Mouse (Mus musculus) CH12.LX (cell line): ENCODE measurements at regions not wholly inside any gene's neighbourhood (a gene's known extent, or its start where the extent isn't known, plus 50 kb on each side); places are given as distances from the start of the nearest gene placed in this dataset.

Experiments
- DNase-seq: peaks from one replicate; pipeline ENCODE4 v3.0.0-alpha.2; 2013; ENCODE audit errors: extremely low read depth
- H3K27ac ChIP-seq: 2 replicates; pipeline ENCODE4 v1.5.1; 2012; ENCODE audit warnings: low read depth, mild to moderate bottlenecking, control low read depth, moderate library complexity; ENCODE audit not compliant: insufficient read depth
- H3K27me3 ChIP-seq: replicated peaks from 2 replicates; pipeline ENCODE3; 2012; ENCODE audit warnings: inconsistent platforms
- H3K36me3 ChIP-seq, 2 experiments: replicated peaks in 1 of 2; 2 replicates each; pipeline versions ENCODE3 to v1.6.1; 2012; ENCODE audit warnings: inconsistent platforms in 1 of 2, low read length in 1 of 2, mild to moderate bottlenecking in 1 of 2, mixed read lengths in 1 of 2, moderate library complexity in 1 of 2; ENCODE audit not compliant: control insufficient read depth in 1 of 2, insufficient read depth in 1 of 2
- H3K4me1 ChIP-seq, 2 experiments: 2 replicates each; pipeline ENCODE4 v1.6.1; 2012; ENCODE audit warnings: inconsistent platforms in 1 of 2, moderate library complexity in 1 of 2; ENCODE audit not compliant: insufficient read depth in 2 of 2, control insufficient read depth in 1 of 2
- H3K4me2 ChIP-seq: 2 replicates; pipeline ENCODE4 v1.6.1; 2012; ENCODE audit warnings: low read depth, mild to moderate bottlenecking, control low read depth; ENCODE audit not compliant: poor library complexity, insufficient read depth, severe bottlenecking
- H3K4me3 ChIP-seq, 3 experiments: fragments of 150-350 bp in 1 of 3; sonication (generic) in 1 of 3; replicated peaks in 1 of 3; 2 replicates each; pipeline versions ENCODE3 to v1.5.1; 2011 to 2012; ENCODE audit warnings: low read depth in 2 of 3, low read length in 2 of 3, mild to moderate bottlenecking in 2 of 3, moderate library complexity in 2 of 3, control low read depth in 1 of 3, improper control_type of control experiment in 1 of 3, inconsistent platforms in 1 of 3, mixed read lengths in 1 of 3; ENCODE audit not compliant: poor library complexity in 1 of 3
- H3K79me2 ChIP-seq: replicated peaks from 2 replicates; pipeline ENCODE4 v1.6.1; 2012; ENCODE audit warnings: mild to moderate bottlenecking, moderate library complexity; ENCODE audit not compliant: control insufficient read depth, poor library complexity, insufficient read depth, severe bottlenecking; ENCODE audit errors: extremely low read depth
- H3K9ac ChIP-seq: 2 replicates; pipeline ENCODE4 v1.6.1; 2012; ENCODE audit warnings: low read depth, mild to moderate bottlenecking, control low read depth, moderate library complexity; ENCODE audit not compliant: insufficient read depth
- H3K9me3 ChIP-seq: replicated peaks from 2 replicates; pipeline ENCODE3; 2012; ENCODE audit warnings: low read length, inconsistent platforms, mixed read lengths
- BHLHE40 ChIP-seq: IDR thresholded peaks from 2 replicates; pipeline ENCODE4 v1.6.1; 2011; ENCODE audit warnings: mild to moderate bottlenecking, low read depth, low read length, improper control_type of control experiment
- CHD1 ChIP-seq: IDR thresholded peaks from 2 replicates; pipeline ENCODE4 v1.6.1; 2012; ENCODE audit warnings: low read depth, low read length, improper control_type of control experiment, inconsistent platforms
- CTCF ChIP-seq, 2 experiments: IDR thresholded peaks in 1 of 2; conservative IDR thresholded peaks in 1 of 2; 2 replicates each; pipeline ENCODE4 v1.5.1; 2011 to 2012; ENCODE audit warnings: low read depth in 2 of 2, low read length in 2 of 2, improper control_type of control experiment in 1 of 2, inconsistent platforms in 1 of 2, mild to moderate bottlenecking in 1 of 2, moderate library complexity in 1 of 2
- E2F4 ChIP-seq: IDR thresholded peaks from 2 replicates; pipeline ENCODE4 v1.6.1; 2011; ENCODE audit warnings: low read depth, low read length, improper control_type of control experiment; ENCODE audit not compliant: insufficient replicate concordance
- ELF1 ChIP-seq: IDR thresholded peaks from 2 replicates; pipeline ENCODE4 v1.6.1; 2014; ENCODE audit warnings: low read depth, mild to moderate bottlenecking, inconsistent platforms, low read length, improper control_type of control experiment
- EP300 ChIP-seq: IDR thresholded peaks from 2 replicates; pipeline ENCODE4 v1.6.1; 2011; ENCODE audit warnings: low read length, improper control_type of control experiment
- GABPA ChIP-seq: IDR thresholded peaks from 2 replicates; pipeline ENCODE4 v1.6.1; 2012; ENCODE audit warnings: low read depth, low read length, improper control_type of control experiment, inconsistent platforms; ENCODE audit not compliant: insufficient replicate concordance
- JUND ChIP-seq: conservative IDR thresholded peaks from 2 replicates; pipeline ENCODE4 v1.6.1; 2011; ENCODE audit warnings: low read depth, low read length, improper control_type of control experiment
- KAT2A ChIP-seq: IDR thresholded peaks from 2 replicates; pipeline ENCODE4 v1.6.1; 2012; ENCODE audit warnings: low read length, improper control_type of control experiment, inconsistent platforms; ENCODE audit not compliant: insufficient replicate concordance
- MAFK ChIP-seq: IDR thresholded peaks from 2 replicates; pipeline ENCODE4 v1.6.1; 2011; ENCODE audit warnings: low read length, improper control_type of control experiment; ENCODE audit not compliant: insufficient replicate concordance
- MAZ ChIP-seq: IDR thresholded peaks from 2 replicates; pipeline ENCODE4 v1.6.1; 2012; ENCODE audit warnings: low read depth, mild to moderate bottlenecking, inconsistent platforms, low read length, improper control_type of control experiment, moderate library complexity
- MEF2A ChIP-seq: IDR thresholded peaks from 2 replicates; pipeline ENCODE4 v1.6.1; 2014; ENCODE audit warnings: low read depth, mild to moderate bottlenecking, inconsistent platforms, low read length, improper control_type of control experiment, borderline replicate concordance
- MYC ChIP-seq: IDR thresholded peaks from 2 replicates; pipeline ENCODE4 v1.6.1; 2011; ENCODE audit warnings: low read depth, mild to moderate bottlenecking, improper control_type of control experiment, low read length
- NELFE ChIP-seq: IDR thresholded peaks from 2 replicates; pipeline ENCODE4 v1.6.1; 2011; ENCODE audit warnings: low read depth, low read length, improper control_type of control experiment
- NRF1 ChIP-seq: IDR thresholded peaks from 2 replicates; pipeline ENCODE4 v1.6.1; 2014; ENCODE audit warnings: low read depth, mild to moderate bottlenecking, inconsistent platforms, low read length, improper control_type of control experiment, moderate library complexity
- PAX5 ChIP-seq: IDR thresholded peaks from 2 replicates; pipeline ENCODE4 v1.6.1; 2012; ENCODE audit warnings: low read length, inconsistent platforms, mixed read lengths
- POLR2A ChIP-seq: IDR thresholded peaks from 2 replicates; pipeline ENCODE4 v1.6.1; 2011; ENCODE audit warnings: low read depth, mild to moderate bottlenecking, improper control_type of control experiment, low read length
- POLR2AphosphoS2 ChIP-seq: IDR thresholded peaks from 2 replicates; pipeline ENCODE4 v1.6.1; 2011; ENCODE audit warnings: low read depth, low read length, improper control_type of control experiment
- RAD21 ChIP-seq: IDR thresholded peaks from 2 replicates; pipeline ENCODE4 v1.6.1; 2011; ENCODE audit warnings: low read depth, mild to moderate bottlenecking, low read length, improper control_type of control experiment, moderate library complexity
- SIN3A ChIP-seq: IDR thresholded peaks from 2 replicates; pipeline ENCODE4 v1.6.1; 2012; ENCODE audit warnings: low read length, improper control_type of control experiment, inconsistent platforms
- SMC3 ChIP-seq: IDR thresholded peaks from 2 replicates; pipeline ENCODE4 v1.6.1; 2011; ENCODE audit warnings: low read depth, low read length, improper control_type of control experiment
- TBP ChIP-seq: conservative IDR thresholded peaks from 2 replicates; pipeline ENCODE4 v1.6.1; 2011; ENCODE audit warnings: low read depth, low read length, improper control_type of control experiment
- TCF12 ChIP-seq: IDR thresholded peaks from 2 replicates; pipeline ENCODE4 v1.6.1; 2014; ENCODE audit warnings: low read depth, mild to moderate bottlenecking, inconsistent platforms, low read length, improper control_type of control experiment
- ZKSCAN1 ChIP-seq: IDR thresholded peaks from 2 replicates; pipeline ENCODE4 v1.6.1; 2012; ENCODE audit warnings: low read depth, inconsistent platforms, low read length, improper control_type of control experiment, borderline replicate concordance
- ZNF384 ChIP-seq: IDR thresholded peaks from 2 replicates; pipeline ENCODE4 v1.6.1; 2012; ENCODE audit warnings: low read depth, low read length, improper control_type of control experiment, inconsistent platforms
- dilution Hi-C: fragments of 300-500 bp; cut with MboI; formaldehyde crosslinking; loops from 2 replicates; pipeline ENCODE4 v1.14.3; 2020; ENCODE audit warnings: low sequenced_read_pairs; ENCODE audit not compliant: extremely low pct_unique_long_range_greater_than_20kb, extremely low pct_ligation_motif_present
- in situ Hi-C: fragments of 300-500 bp; cut with MboI; formaldehyde crosslinking; loops from 3 replicates; pipeline ENCODE4 v1.14.3; 2019; ENCODE audit warnings: low sequenced_read_pairs, low pct_ligation_motif_present, low pct_unique_long_range_greater_than_20kb, mixed read lengths

GRCm38 (mm10) chr10:51792030-51792429 lies 114.5 kb downstream of the Rfx6 start:
- no peak overlapping the region for H3K4me3 ChIP-seq
- H3K9me3 ChIP-seq: no peaks in the 10 kb centered on the region
- H3K36me3 ChIP-seq: no peaks in the 10 kb centered on the region
- H3K79me2 ChIP-seq: no peaks in the 10 kb centered on the region
- dilution Hi-C loops: no loop called here
- in situ Hi-C loops: loop anchor here (25.0 kb wide), 1 partner anchor 295 kb away; no protein-coding TSS in a partner anchor
- H3K27me3 ChIP-seq: no peaks in the 10 kb centered on the region
- H3K9ac ChIP-seq: no peak overlapping the region
- DNase-seq: peak; percentile 39
- no peak overlapping the region for H3K27ac ChIP-seq
- TF ChIP-seq ELF1: no peak
- TF ChIP-seq E2F4: no peak
- no peak for TF ChIP-seq MYC
- no peak for TF ChIP-seq ZNF384
- peak; percentile 53 for TF ChIP-seq SMC3
- peak; percentile 84 for TF ChIP-seq RAD21
- TF ChIP-seq NRF1: no peak
- no peak for TF ChIP-seq POLR2AphosphoS2
- TF ChIP-seq BHLHE40: no peak
- no peak for TF ChIP-seq ZKSCAN1
- TF ChIP-seq TBP: no peak
- no peak for TF ChIP-seq TCF12
- TF ChIP-seq EP300: no peak
- TF ChIP-seq MAFK: no peak
- no peak for TF ChIP-seq SIN3A
- no peak for TF ChIP-seq PAX5
- TF ChIP-seq MEF2A: no peak
- TF ChIP-seq NELFE: no peak
- peak; percentile 20 to 73; a peak in 2 of 4 replicates for TF ChIP-seq CTCF (conservative IDR thresholded peaks at IDR 0.05 in 1 of 2, IDR thresholded peaks at IDR 0.05 in 1 of 2; ENCODE audit: low read depth in 2 of 2, low read length in 2 of 2)
- no peak for TF ChIP-seq GABPA
- H3K4me1 ChIP-seq: no peaks in the 10 kb centered on the region
- H3K4me2 ChIP-seq: no peak overlapping the region

- H3K79me2 ChIP-seq: no peaks in the 10 kb centered on the region
- dilution Hi-C loops: no loop called here
- no peak overlapping the region for H3K4me3 ChIP-seq
- no peak overlapping the region for H3K4me2 ChIP-seq
- H3K27me3 ChIP-seq: no peaks in the 10 kb centered on the region
- H3K27ac ChIP-seq: no peak overlapping the region
- TF ChIP-seq POLR2A (no peak), MAZ (no peak), JUND (no peak), NELFE (no peak), TCF12 (no peak), KAT2A (no peak), CHD1 (no peak)
- no peaks in the 10 kb centered on the region for H3K4me1 ChIP-seq
- no peaks in the 10 kb centered on the region for H3K9me3 ChIP-seq
- H3K9ac ChIP-seq: no peak overlapping the region
- no peak for DNase-seq
- in situ Hi-C loops: loop anchor here (25.0 kb wide), 1 partner anchor 293 kb away; no protein-coding TSS in a partner anchor
- no peaks in the 10 kb centered on the region for H3K36me3 ChIP-seq
These were observed 116.3 kb downstream of the Rfx6 start for GRCm38 (mm10) chr10:51793876-51794275.
